In genomic region chr7:122670873-122671641, GRCm38 (mm10) we compare ENCODE assay signal across 9 mouse cellular contexts. TPM values are rescaled to one million over a fixed set of nuclear protein-coding genes. Genes with fewer than 3 reads are reported as not detected.
DNase-seq lines count a peak whose midpoint lies in the region; ATAC-seq and TF ChIP-seq lines count a peak whose summit lies in the region.
"Had no signal": no experiment of that assay in that cellular context is flagged by ENCODE, and none has a peak within 500 bp of the region (broad histone marks: within the 10 kb centered on the region; RNA-seq: fewer than 3 reads in every experiment).

No protein-coding gene starts in this region.

- H3K79me2 ChIP-seq in heart, adult 2 months (replicated peaks; ENCODE audit: control insufficient read depth, insufficient read depth, low read length), result no peaks in the 10 kb centered on the region

- H3K36me3 ChIP-seq in embryonic facial prominence, embryonic 11.5 days (replicated peaks; ENCODE audit: control insufficient read depth, insufficient read depth, low read depth, low read length), result no peaks in the 10 kb centered on the region
- H3K36me3 ChIP-seq in heart, adult 2 months (ENCODE audit: control insufficient read depth, insufficient read depth, low read length), result no peaks in the 10 kb centered on the region
- no peaks in the 10 kb centered on the region for H3K36me3 ChIP-seq in limb, embryonic 10.5 days
- H3K36me3 ChIP-seq in midbrain, embryonic 12.5 days, result no peaks in the 10 kb centered on the region

- H3K27me3 ChIP-seq in embryonic facial prominence, embryonic 11.5 days (ENCODE audit: control insufficient read depth, insufficient read depth, low read length), result 0 out of 2 replicates have a peak, but pooled peaks cover 5% of the 10 kb centered on the region
- peaks cover 1% of the 10 kb centered on the region; the same call in 1 of the 2 replicates for H3K27me3 ChIP-seq in heart, adult 2 months (ENCODE audit: control insufficient read depth, insufficient read depth, low read length)
- peaks cover 15% of the 10 kb centered on the region for H3K27me3 ChIP-seq in limb, embryonic 10.5 days (ENCODE audit: low read depth, poor library complexity, severe bottlenecking)
- peaks cover 19% of the 10 kb centered on the region for H3K27me3 ChIP-seq in midbrain, embryonic 12.5 days

- TF ChIP-seq CTCF in heart, adult 2 months (IDR thresholded peaks at IDR 0.05), result no peak

- intact Hi-C loops in heart, adult 2 months (cut with DNase I), result loop anchor here (10.0 kb wide), 2 partner anchors 196 to 254 kb away; no protein-coding TSS in a partner anchor

- peak; percentile 55; the same call in 1 of the 2 replicates for TF ChIP-seq EP300 in heart, adult 2 months (IDR thresholded peaks at IDR 0.05; ENCODE audit: insufficient read depth, low read depth, low read length)

- no peak for TF ChIP-seq POLR2A in heart, adult 2 months (IDR thresholded peaks at IDR 0.05; ENCODE audit: insufficient read depth, low read depth, low read length)

- no peak overlapping the region for H3K4me3 ChIP-seq in embryonic facial prominence, embryonic 11.5 days (ENCODE audit: low read depth, low read length)
- no peak overlapping the region for H3K4me3 ChIP-seq in heart, adult 2 months
- H3K4me3 ChIP-seq in limb, embryonic 10.5 days, result no peak overlapping the region
- peak overlapping the region; percentile 35 for H3K4me3 ChIP-seq in midbrain, embryonic 12.5 days

- peak; percentile 87 for ATAC-seq in embryonic facial prominence, embryonic 11.5 days (replicated peaks; ENCODE audit: insufficient number of reproducible peaks, low FRiP score, low TSS enrichment, low read depth)
- peak; percentile 62 for ATAC-seq in midbrain, embryonic 12.5 days (ENCODE audit: low FRiP score, low read depth)
- ATAC-seq in erythroid progenitor cell, adult 5-6 weeks (replicated peaks; ENCODE audit: low FRiP score, poor library complexity, severe bottlenecking), result no peak

- DNase-seq in adrenal gland, postnatal 14 days, result peak; percentile 95
- peak; percentile 99 for DNase-seq in embryonic facial prominence, embryonic 11.5 days (ENCODE audit: low spot score)
- peak; percentile 77 to 83 for DNase-seq in heart, adult 2 months
- DNase-seq in kidney, adult 18-20 months, result peak; percentile 81
- DNase-seq in limb, embryonic 10.5 days (ENCODE audit: low spot score), result peak; percentile 99
- DNase-seq in spleen, adult 18-20 months, result peak; percentile 36 to 48

- no peaks in the 10 kb centered on the region for H3K4me1 ChIP-seq in embryonic facial prominence, embryonic 11.5 days (ENCODE audit: control insufficient read depth, insufficient read depth, low read length)
- H3K4me1 ChIP-seq in heart, adult 2 months (ENCODE audit: control insufficient read depth, insufficient read depth, low read length), result no peaks in the 10 kb centered on the region
- no peaks in the 10 kb centered on the region for H3K4me1 ChIP-seq in limb, embryonic 10.5 days
- H3K4me1 ChIP-seq in midbrain, embryonic 12.5 days, result 0 out of 2 replicates have a peak, but pooled peaks cover 3% of the 10 kb centered on the region

- no peak overlapping the region for H3K4me2 ChIP-seq in embryonic facial prominence, embryonic 11.5 days (ENCODE audit: low read depth, low read length)
- peak overlapping the region; percentile 55 for H3K4me2 ChIP-seq in midbrain, embryonic 12.5 days (replicated peaks)

- H3K9me3 ChIP-seq in embryonic facial prominence, embryonic 11.5 days (replicated peaks; ENCODE audit: control insufficient read depth, low read length), result no peaks in the 10 kb centered on the region
- no peaks in the 10 kb centered on the region for H3K9me3 ChIP-seq in limb, embryonic 10.5 days (replicated peaks)
- H3K9me3 ChIP-seq in midbrain, embryonic 12.5 days, result no peaks in the 10 kb centered on the region

- WGBS in embryonic facial prominence, embryonic 11.5 days, result 8% methylated on average over 40 of the region's 45 CpGs
- whole genome bisulfite sequencing in heart, adult 2 months, result 5% methylated on average over 44 of the region's 45 CpGs
- WGBS in limb, embryonic 10.5 days, result 11% methylated on average over 45 of the region's 45 CpGs
- WGBS in midbrain, embryonic 12.5 days, result 5% methylated on average over 44 of the region's 45 CpGs

- H3K27ac ChIP-seq in embryonic facial prominence, embryonic 11.5 days (replicated peaks; ENCODE audit: low read depth, low read length), result no peak overlapping the region
- no peak overlapping the region for H3K27ac ChIP-seq in heart, adult 2 months
- no peak overlapping the region for H3K27ac ChIP-seq in limb, embryonic 10.5 days
- no peak overlapping the region for H3K27ac ChIP-seq in midbrain, embryonic 12.5 days (replicated peaks)

- no peak overlapping the region for H3K9ac ChIP-seq in embryonic facial prominence, embryonic 11.5 days (replicated peaks; ENCODE audit: low read length)
- H3K9ac ChIP-seq in heart, adult 2 months (ENCODE audit: low read depth, low read length), result no peak overlapping the region
- peak overlapping the region; percentile 34; the same call in 1 of the 2 replicates for H3K9ac ChIP-seq in midbrain, embryonic 12.5 days (replicated peaks)

RNA-seq across cellular contexts. Expression of gene Cacng3, which starts 0.8 kb away (rescaled TPM):
- total RNA-seq in adrenal gland, postnatal 14 days (2021), result 1.9 and 2.1 TPM in 2 replicates
- 0.95 and 1.0 TPM in 2 replicates for polyA plus RNA-seq in embryonic facial prominence, embryonic 11.5 days (2014; fragmentation: Nextera tagmentation; extraction: Ambion mirVana)
- total RNA-seq in heart, adult 2 months (2021), result not detected
- polyA plus RNA-seq in heart, adult 2 months (2012; rRNA removed), result not detected in 2 replicates
- polyA plus RNA-seq in limb, embryonic 10.5 days (2016; fragmentation: Nextera tagmentation; extraction: Ambion mirVana), result not detected in 2 replicates
- 1.5 and 2.5 TPM in 2 replicates for polyA plus RNA-seq in midbrain, embryonic 12.5 days (2016; fragmentation: Nextera tagmentation; extraction: Ambion mirVana)
- not detected in 2 replicates for total RNA-seq in erythroid progenitor cell, adult 5-6 weeks (2015; ENCODE audit: low replicate concordance)
- total RNA-seq in erythroid progenitor cell, adult 5-6 weeks (2017; ENCODE audit: low replicate concordance), result not detected in 2 replicates
- polyA plus RNA-seq: testis, adult 2 months had no signal

Comparison
In these comparisons a context has a peak if more than half of its experiments do, and no peak if none do; other contexts are left out.
1. DNase-seq: peak in every context shown above with its lines; median percentile 99 in embryonic facial prominence, embryonic 11.5 days; 99 in limb, embryonic 10.5 days; 95 in adrenal gland, postnatal 14 days; 81 in kidney, adult 18-20 months; 80 in heart, adult 2 months; 42 in spleen, adult 18-20 months.